Mouse (Mus musculus): ENCODE results near the gene Kbtbd2.

DNA sequence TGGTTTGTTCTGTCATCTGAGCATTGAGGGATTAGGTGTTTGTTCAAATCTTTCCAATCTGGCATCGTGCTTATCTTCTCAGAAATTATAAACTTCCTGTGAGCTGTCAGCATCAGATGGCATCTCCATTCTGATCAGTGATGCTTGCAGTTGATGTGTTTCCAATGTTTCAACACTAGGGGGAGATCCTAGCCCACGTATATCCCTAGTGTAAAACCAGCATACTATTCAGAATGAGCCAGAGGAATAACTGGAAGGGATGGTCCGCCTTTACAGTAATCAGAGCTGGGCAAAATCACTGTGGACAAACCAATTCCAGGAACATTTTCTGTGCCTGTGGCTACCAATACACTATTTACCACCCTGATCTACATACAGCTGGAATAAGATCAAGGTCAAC is 11.0 kb upstream of the Kbtbd2 start:
- TF ChIP-seq CTCF (IDR thresholded peaks at IDR 0.05; ENCODE audit: borderline replicate concordance, insufficient read depth, low read length) (no peak), POLR2A (IDR thresholded peaks at IDR 0.05; ENCODE audit: low read depth, low read length) (no peak)
